Mouse (Mus musculus): ENCODE data around the gene Zfp597.
A peak's percentile ranks its signal among the peaks of the same experiment; 100 is the strongest.

- no peak for TF ChIP-seq CTCF (IDR thresholded peaks at IDR 0.05; ENCODE audit: control insufficient read depth, insufficient read depth, insufficient replicate concordance, low read depth, low read length)
- TF ChIP-seq POLR2A (IDR thresholded peaks at IDR 0.05; ENCODE audit: control insufficient read depth, low read depth, low read length): peak; percentile 77; the same call in 1 of the 2 replicates
These were observed 23.1 kb upstream of the Zfp597 start for GRCm38 (mm10) chr16:3907471-3907870.

Data from testis, adult 2 months (tissue).